Comparison of ENCODE assay signal across 9 mouse cellular contexts in genomic region chr4:106630333-106631220, GRCm38 (mm10). TPM values are rescaled to one million over a fixed set of nuclear protein-coding genes. Genes with fewer than 3 reads are reported as not detected.
DNase-seq lines count a peak whose midpoint lies in the region; ATAC-seq and TF ChIP-seq lines count a peak whose summit lies in the region.
"Had no signal": no experiment of that assay in that cellular context is flagged by ENCODE, and none has a peak within 500 bp of the region (broad histone marks: within the 10 kb centered on the region; RNA-seq: fewer than 3 reads in every experiment).

No protein-coding gene starts in this region.

- peak; percentile 73 for TF ChIP-seq CTCF in cortical plate, adult 2 months (IDR thresholded peaks at IDR 0.05; ENCODE audit: extremely low read depth, insufficient read depth, low read length)
- peak; percentile 90 for TF ChIP-seq CTCF in lung, embryonic 14.5 days (IDR thresholded peaks at IDR 0.05; ENCODE audit: low read depth)

- no peak overlapping the region for H3K9ac ChIP-seq in lung, embryonic 14.5 days
- H3K9ac ChIP-seq: lung, embryonic 15.5 days had no signal

- H3K36me3 ChIP-seq in lung, embryonic 14.5 days (ENCODE audit: insufficient read depth): no peaks in the 10 kb centered on the region
- H3K36me3 ChIP-seq: lung, embryonic 15.5 days had no signal

- no peaks in the 10 kb centered on the region for H3K9me3 ChIP-seq in lung, embryonic 14.5 days (ENCODE audit: low read depth, low read length)
- H3K9me3 ChIP-seq: lung, embryonic 15.5 days had no signal

- ATAC-seq in lung, embryonic 14.5 days (ENCODE audit: insufficient read depth): peak; percentile 39; the same call in 1 of the 2 replicates
- ATAC-seq in monocyte, adult 5-6 weeks (replicated peaks; ENCODE audit: insufficient number of reproducible peaks, low FRiP score, low TSS enrichment, poor library complexity, severe bottlenecking): no peak

- intact Hi-C loops in gastrocnemius, postnatal 14 days (cut with DNase I; ENCODE audit: low total_unique reads): loop anchor here (5.0 kb wide), 1 partner anchor 42 kb away; no protein-coding TSS in a partner anchor

- peaks cover 13% of the 10 kb centered on the region for H3K4me1 ChIP-seq in cortical plate, adult 2 months (ENCODE audit: control insufficient read depth, insufficient read depth, low read length)
- 0 out of 2 replicates have a peak, but pooled peaks cover 3% of the 10 kb centered on the region for H3K4me1 ChIP-seq in lung, embryonic 14.5 days (ENCODE audit: insufficient read depth)

- TF ChIP-seq POLR2A in cortical plate, adult 2 months (IDR thresholded peaks at IDR 0.05; ENCODE audit: extremely low read depth, insufficient read depth, low read length): peak; percentile 78; the same call in 1 of the 2 replicates

- peak; percentile 35 to 62 for DNase-seq in CD8-positive naive resting alpha-beta T cell, adult 2 months (ENCODE audit: low read depth in 2 of 2, low spot score in 2 of 2)
- peak; percentile 64 for DNase-seq in R1 (ENCODE audit: low read depth, low spot score)
- peak; percentile 49 for DNase-seq in gastrocnemius, postnatal 14 days
- peak; percentile 92 for DNase-seq in layer of hippocampus, adult 11-12 months (ENCODE audit: low spot score)
- peak; percentile 90 for DNase-seq in lung, embryonic 14.5 days
- peak; percentile 96 for DNase-seq in right cerebral cortex, adult 2 months (ENCODE audit: low spot score in 2 of 2)

- H3K27me3 ChIP-seq in lung, embryonic 14.5 days (ENCODE audit: insufficient read depth, low read length): peaks cover 7% of the 10 kb centered on the region; the same call in 1 of the 2 replicates

- peak overlapping the region; percentile 62 for H3K27ac ChIP-seq in cortical plate, adult 2 months (ENCODE audit: insufficient read depth, low read length)
- H3K27ac ChIP-seq in lung, embryonic 14.5 days (ENCODE audit: low read depth): no peak overlapping the region
- H3K27ac ChIP-seq: lung, embryonic 15.5 days had no signal

- H3K4me3 ChIP-seq in cortical plate, adult 2 months (ENCODE audit: insufficient read depth, low read length): no peak overlapping the region
- H3K4me3 ChIP-seq in lung, embryonic 14.5 days (ENCODE audit: low read depth, low read length): no peak overlapping the region
- H3K4me3 ChIP-seq: lung, embryonic 15.5 days had no signal

- WGBS in lung, embryonic 14.5 days: 18% methylated on average over 14 of the region's 14 CpGs

- H3K4me2 ChIP-seq in lung, embryonic 14.5 days: no peak overlapping the region
- H3K4me2 ChIP-seq: lung, embryonic 15.5 days had no signal

RNA-seq across cellular contexts. Expression of gene Ttc22, which starts 8.3 kb away (rescaled TPM):
- 1.3 and 1.9 TPM in 2 replicates for polyA plus RNA-seq in cortical plate, adult 2 months (2012; rRNA removed)
- under 1 TPM; 0.09 to 0.10 TPM for total RNA-seq in gastrocnemius, postnatal 14 days (2021)
- 0.92 and 1.1 TPM in 2 replicates for polyA plus RNA-seq in lung, embryonic 14.5 days (2014; fragmentation: Nextera tagmentation; extraction: Ambion mirVana)
- total RNA-seq in monocyte, adult 5-6 weeks (2017): not detected in 3 replicates

RNA-seq across cellular contexts. Expression of gene Lexm, which starts 13.5 kb away (rescaled TPM):
- polyA plus RNA-seq in cortical plate, adult 2 months (2012; rRNA removed): 0.08 and 0.11 TPM in 2 replicates
- total RNA-seq in gastrocnemius, postnatal 14 days (2021): not detected
- not detected in 2 replicates for polyA plus RNA-seq in lung, embryonic 14.5 days (2014; fragmentation: Nextera tagmentation; extraction: Ambion mirVana)
- not detected in 3 replicates for total RNA-seq in monocyte, adult 5-6 weeks (2017)
- polyA plus RNA-seq: lung, embryonic 15.5 days had no signal

RNA-seq across cellular contexts. Expression of gene Pars2, which starts 20.3 kb away (rescaled TPM):
- 10.4 and 10.7 TPM in 2 replicates for polyA plus RNA-seq in cortical plate, adult 2 months (2012; rRNA removed)
- total RNA-seq in gastrocnemius, postnatal 14 days (2021): 1 to 10 TPM; 2.6 to 2.9 TPM
- 14.3 and 14.5 TPM in 2 replicates for polyA plus RNA-seq in lung, embryonic 14.5 days (2014; fragmentation: Nextera tagmentation; extraction: Ambion mirVana)
- 0.96 to 5.3 TPM (median 4.0 TPM) in 3 replicates for total RNA-seq in monocyte, adult 5-6 weeks (2017)

RNA-seq across cellular contexts. Expression of gene Ttc4, which starts 48.2 kb away (rescaled TPM):
- polyA plus RNA-seq in cortical plate, adult 2 months (2012; rRNA removed): 112 and 118 TPM in 2 replicates
- total RNA-seq in gastrocnemius, postnatal 14 days (2021): 10 to 100 TPM; 22.3 to 24.8 TPM
- 79.1 and 80.4 TPM in 2 replicates for polyA plus RNA-seq in lung, embryonic 14.5 days (2014; fragmentation: Nextera tagmentation; extraction: Ambion mirVana)
- total RNA-seq in monocyte, adult 5-6 weeks (2017): 23.8 to 36.1 TPM (median 24.6 TPM) in 3 replicates
